Comparison of ENCODE assay signal across 1 mouse cellular context in the genomic region with DNA sequence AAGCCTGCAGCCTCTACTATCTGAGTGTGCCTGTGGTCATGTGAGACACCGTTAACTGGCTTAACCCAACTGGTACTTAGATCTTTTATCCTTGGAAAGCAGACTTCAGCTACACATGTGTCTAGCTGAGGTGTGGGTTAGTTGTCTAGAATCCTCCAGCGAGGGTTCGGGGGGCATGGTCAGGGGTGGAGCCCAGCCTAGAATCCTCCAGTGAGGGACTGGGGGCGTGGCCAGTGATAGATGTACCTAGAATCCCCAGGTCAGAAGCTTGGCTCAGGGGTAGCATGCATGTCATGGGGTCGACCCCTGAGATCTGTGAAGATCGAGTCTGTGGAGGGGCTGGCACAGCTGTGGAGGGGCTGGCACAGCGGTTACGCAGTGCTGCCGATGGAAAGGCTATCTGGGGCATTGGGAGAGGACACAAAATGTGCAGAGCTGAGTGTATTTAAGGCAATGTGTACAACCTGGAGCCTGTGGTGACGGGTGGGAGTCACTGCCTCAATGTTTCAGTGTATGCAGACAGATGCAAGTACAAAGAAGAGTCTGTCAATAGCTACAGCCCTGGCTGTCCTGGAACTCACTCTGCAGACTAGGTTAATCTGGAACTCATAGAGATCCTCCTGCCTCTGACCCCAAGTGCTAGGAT.
TF ChIP-seq lines count a peak whose summit lies in the region.

No protein-coding gene starts in this region.

TF ChIP-seq in MEL, 35 proteins besides CTCF, POLR2A, EP300 and RAD21:
- TF ChIP-seq TCF12 (IDR thresholded peaks at IDR 0.05; ENCODE audit: low read depth, low read length) = no peak
- no peak for TF ChIP-seq MAZ (IDR thresholded peaks at IDR 0.05; ENCODE audit: low read depth, low read length)
- TF ChIP-seq GABPA (IDR thresholded peaks at IDR 0.05; ENCODE audit: low read depth, low read length) = no peak
- TF ChIP-seq BHLHE40 (IDR thresholded peaks at IDR 0.05; ENCODE audit: borderline replicate concordance, low read depth, low read length) = no peak
- no peak for TF ChIP-seq CHD2 (IDR thresholded peaks at IDR 0.05; ENCODE audit: low read length)
- TF ChIP-seq MAX (IDR thresholded peaks at IDR 0.05; ENCODE audit: low read length) = no peak
- TF ChIP-seq MEF2A (IDR thresholded peaks at IDR 0.05; ENCODE audit: extremely low read depth, insufficient replicate concordance, low read depth, low read length, poor library complexity, severe bottlenecking) = no peak
